In the genomic region with DNA sequence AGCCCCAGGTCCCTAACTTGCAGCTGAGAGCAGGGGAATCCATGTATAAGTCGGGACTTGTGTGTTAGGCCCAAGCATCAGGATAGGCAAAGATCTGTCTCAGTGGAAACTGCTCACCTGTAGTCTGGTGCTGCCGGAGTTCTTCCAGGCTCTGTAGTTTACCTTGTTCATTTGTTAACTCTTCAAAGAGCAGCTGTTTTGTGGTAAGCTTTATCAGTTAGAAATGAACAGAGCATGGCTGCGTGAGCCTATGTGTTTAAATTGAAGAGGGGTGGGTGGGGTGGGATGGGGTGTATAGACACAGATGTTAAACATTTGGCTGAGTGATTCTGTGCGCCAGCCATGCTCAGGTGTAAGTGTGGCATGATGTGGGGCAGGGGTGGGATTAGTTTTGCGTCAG, we compare ENCODE assay signal across 19 mouse cellular contexts.
DNase-seq lines count a peak whose midpoint lies in the region; ATAC-seq and TF ChIP-seq lines count a peak whose summit lies in the region.
"Had no signal": no experiment of that assay in that cellular context is flagged by ENCODE, and none has a peak within 500 bp of the region (broad histone marks: within the 10 kb centered on the region; RNA-seq: fewer than 3 reads in every experiment).

No protein-coding gene starts in this region.

- peaks cover 16% of the 10 kb centered on the region for H3K4me1 ChIP-seq in heart, embryonic 16.5 days (ENCODE audit: control insufficient read depth, insufficient read depth, low read length)
- peaks cover 13% of the 10 kb centered on the region for H3K4me1 ChIP-seq in heart, adult 2 months (ENCODE audit: control insufficient read depth, insufficient read depth, low read length)
- H3K4me1 ChIP-seq in thymus, adult 2 months (replicated peaks; ENCODE audit: control insufficient read depth, insufficient read depth, low read length), result peaks cover 30% of the 10 kb centered on the region
- peaks cover 29% of the 10 kb centered on the region for H3K4me1 ChIP-seq in limb, embryonic 12.5 days (replicated peaks)
- 0 out of 2 replicates have a peak, but pooled peaks cover 2% of the 10 kb centered on the region for H3K4me1 ChIP-seq in stomach, postnatal 0 days (replicated peaks; ENCODE audit: control insufficient read depth, insufficient read depth)
- H3K4me1 ChIP-seq in forebrain, embryonic 13.5 days, result no peaks in the 10 kb centered on the region
- H3K4me1 ChIP-seq: midbrain, embryonic 12.5 days; neural tube, embryonic 12.5 days had no signal

- no peak for TF ChIP-seq CTCF in heart, adult 2 months (IDR thresholded peaks at IDR 0.05)
- no peak for TF ChIP-seq CTCF in thymus, adult 2 months (IDR thresholded peaks at IDR 0.05; ENCODE audit: borderline replicate concordance, control insufficient read depth, extremely low read depth, insufficient read depth, low read length, poor library complexity)
- TF ChIP-seq CTCF in stomach, postnatal 0 days (IDR thresholded peaks at IDR 0.05; ENCODE audit: low read depth), result no peak

- no peak for TF ChIP-seq EP300 in heart, adult 2 months (IDR thresholded peaks at IDR 0.05; ENCODE audit: insufficient read depth, low read depth, low read length)
- TF ChIP-seq EP300 in stomach, postnatal 0 days (optimal IDR thresholded peaks at IDR 0.05), result no peak

- no peak overlapping the region for H3K4me2 ChIP-seq in heart, embryonic 16.5 days (ENCODE audit: low read depth, low read length)
- H3K4me2 ChIP-seq in limb, embryonic 12.5 days, result no peak overlapping the region
- H3K4me2 ChIP-seq in stomach, postnatal 0 days (replicated peaks; ENCODE audit: low read depth), result no peak overlapping the region
- no peak overlapping the region for H3K4me2 ChIP-seq in forebrain, embryonic 13.5 days
- H3K4me2 ChIP-seq: lung, embryonic 14.5 days; midbrain, embryonic 12.5 days; neural tube, embryonic 12.5 days had no signal

- H3K27ac ChIP-seq in heart, embryonic 16.5 days (ENCODE audit: low read length), result 0 out of 2 replicates have a peak overlapping the region, but pooled peaks have one; percentile 41
- no peak overlapping the region for H3K27ac ChIP-seq in heart, adult 2 months
- peak overlapping the region; percentile 89 for H3K27ac ChIP-seq in thymus, adult 2 months (ENCODE audit: control insufficient read depth, insufficient read depth, low read length)
- H3K27ac ChIP-seq in limb, embryonic 12.5 days, result peak overlapping the region; percentile 77
- H3K27ac ChIP-seq in stomach, postnatal 0 days (replicated peaks), result peak overlapping the region; percentile 85
- H3K27ac ChIP-seq in forebrain, embryonic 13.5 days, result no peak overlapping the region
- H3K27ac ChIP-seq: hindbrain, embryonic 10.5 days; midbrain, embryonic 12.5 days; neural tube, embryonic 12.5 days had no signal

- intact Hi-C loops in heart, adult 2 months (cut with DNase I), result no loop called here

- no peak for ATAC-seq in heart, embryonic 16.5 days (replicated peaks; ENCODE audit: extremely low read depth, insufficient read depth, low FRiP score)
- no peak for ATAC-seq in limb, embryonic 12.5 days (ENCODE audit: insufficient number of reproducible peaks, insufficient read depth, low FRiP score, low TSS enrichment, low read depth)
- no peak for ATAC-seq in stomach, postnatal 0 days (ENCODE audit: low FRiP score, low TSS enrichment)
- no peak for ATAC-seq in forebrain, embryonic 13.5 days
- ATAC-seq: forebrain, embryonic 14.5 days had no signal

- no peaks in the 10 kb centered on the region for H3K27me3 ChIP-seq in heart, embryonic 16.5 days (ENCODE audit: control insufficient read depth, insufficient read depth, low read length)
- H3K27me3 ChIP-seq in heart, adult 2 months (ENCODE audit: control insufficient read depth, insufficient read depth, low read length), result no peaks in the 10 kb centered on the region
- H3K27me3 ChIP-seq in thymus, adult 2 months (ENCODE audit: control insufficient read depth, insufficient read depth, low read length), result no peaks in the 10 kb centered on the region
- no peaks in the 10 kb centered on the region for H3K27me3 ChIP-seq in limb, embryonic 12.5 days
- no peaks in the 10 kb centered on the region for H3K27me3 ChIP-seq in stomach, postnatal 0 days (ENCODE audit: control insufficient read depth, insufficient read depth, low read length)
- H3K27me3 ChIP-seq in forebrain, embryonic 13.5 days, result no peaks in the 10 kb centered on the region
- H3K27me3 ChIP-seq: midbrain, embryonic 12.5 days; neural tube, embryonic 12.5 days had no signal

- H3K9ac ChIP-seq in heart, embryonic 16.5 days (ENCODE audit: low read length), result no peak overlapping the region
- H3K9ac ChIP-seq in heart, adult 2 months (ENCODE audit: low read depth, low read length), result no peak overlapping the region
- H3K9ac ChIP-seq in limb, embryonic 12.5 days (replicated peaks), result no peak overlapping the region
- H3K9ac ChIP-seq in stomach, postnatal 0 days (ENCODE audit: low read length), result no peak overlapping the region
- H3K9ac ChIP-seq in forebrain, embryonic 13.5 days, result no peak overlapping the region
- H3K9ac ChIP-seq: lung, embryonic 14.5 days; midbrain, embryonic 12.5 days; neural tube, embryonic 12.5 days had no signal

- no peak for DNase-seq in heart, adult 2 months
- DNase-seq in thymus, adult 2 months, result no peak
- DNase-seq in thymus, postnatal 14 days, result no peak
- no peak for DNase-seq in stomach, postnatal 0 days (ENCODE audit: low spot score)
- DNase-seq in adrenal gland, postnatal 10 days, result no peak
- DNase-seq: cerebellum, adult 9-11 months; gastrocnemius, postnatal 25 days; kidney, adult 18-20 months; kidney, postnatal 14 days; lung, embryonic 14.5 days; lung, postnatal 36 days had no signal

- H3K4me3 ChIP-seq in heart, embryonic 16.5 days (ENCODE audit: low read length), result no peak overlapping the region
- no peak overlapping the region for H3K4me3 ChIP-seq in heart, adult 2 months
- H3K4me3 ChIP-seq in thymus, adult 2 months (ENCODE audit: control insufficient read depth, insufficient read depth, low read length), result no peak overlapping the region
- no peak overlapping the region for H3K4me3 ChIP-seq in limb, embryonic 12.5 days (replicated peaks)
- no peak overlapping the region for H3K4me3 ChIP-seq in stomach, postnatal 0 days (ENCODE audit: low read depth, low read length)
- H3K4me3 ChIP-seq in forebrain, embryonic 13.5 days, result no peak overlapping the region
- H3K4me3 ChIP-seq: erythroblast, embryonic 14.5 days; hindbrain, embryonic 10.5 days; midbrain, embryonic 12.5 days; neural tube, embryonic 12.5 days had no signal

- no peaks in the 10 kb centered on the region for H3K79me2 ChIP-seq in heart, adult 2 months (replicated peaks; ENCODE audit: control insufficient read depth, insufficient read depth, low read length)

- H3K9me3 ChIP-seq in heart, embryonic 16.5 days (replicated peaks; ENCODE audit: control insufficient read depth, low read length), result no peaks in the 10 kb centered on the region; the same call in 1 of the 2 replicates
- no peaks in the 10 kb centered on the region for H3K9me3 ChIP-seq in limb, embryonic 12.5 days
- no peaks in the 10 kb centered on the region for H3K9me3 ChIP-seq in stomach, postnatal 0 days (ENCODE audit: control insufficient read depth, low read length)
- 0 out of 2 replicates have a peak, but pooled peaks cover 9% of the 10 kb centered on the region for H3K9me3 ChIP-seq in forebrain, embryonic 13.5 days (replicated peaks)
- H3K9me3 ChIP-seq: midbrain, embryonic 12.5 days had no signal

- WGBS in heart, embryonic 16.5 days, result 87% methylated on average over 5 of the region's 5 CpGs
- 94% methylated on average over 5 of the region's 5 CpGs for WGBS in heart, adult 2 months
- WGBS in thymus, adult 2 months, result 31% methylated on average over 5 of the region's 5 CpGs
- 65% methylated on average over 5 of the region's 5 CpGs for WGBS in limb, embryonic 12.5 days
- WGBS in stomach, postnatal 0 days, result 72% methylated on average over 5 of the region's 5 CpGs
- WGBS in forebrain, embryonic 13.5 days, result 92% methylated on average over 5 of the region's 5 CpGs

- no peak for TF ChIP-seq POLR2A in heart, adult 2 months (IDR thresholded peaks at IDR 0.05; ENCODE audit: insufficient read depth, low read depth, low read length)
- no peak for TF ChIP-seq POLR2A in thymus, adult 2 months (IDR thresholded peaks at IDR 0.05; ENCODE audit: control insufficient read depth, extremely low read depth, insufficient read depth, low read length, poor library complexity)

- peaks cover 7% of the 10 kb centered on the region for H3K36me3 ChIP-seq in heart, embryonic 16.5 days (ENCODE audit: control insufficient read depth, insufficient read depth)
- peaks cover 2% of the 10 kb centered on the region for H3K36me3 ChIP-seq in heart, adult 2 months (ENCODE audit: control insufficient read depth, insufficient read depth, low read length)
- H3K36me3 ChIP-seq in thymus, adult 2 months (ENCODE audit: control insufficient read depth, insufficient read depth, low read length), result no peaks in the 10 kb centered on the region
- peaks cover 29% of the 10 kb centered on the region for H3K36me3 ChIP-seq in limb, embryonic 12.5 days
- H3K36me3 ChIP-seq in stomach, postnatal 0 days (ENCODE audit: control insufficient read depth, insufficient read depth, low read length), result peaks cover 5% of the 10 kb centered on the region
- H3K36me3 ChIP-seq in forebrain, embryonic 13.5 days (ENCODE audit: poor library complexity, severe bottlenecking), result peaks cover 33% of the 10 kb centered on the region

Comparison
In these comparisons a context has a peak if more than half of its experiments do, and no peak if none do; other contexts are left out.
1. H3K27ac ChIP-seq: peak in heart, embryonic 16.5 days (single experiment), thymus, adult 2 months (single experiment), limb, embryonic 12.5 days (single experiment) and stomach, postnatal 0 days (single experiment); none in heart, adult 2 months (single experiment) and forebrain, embryonic 13.5 days (single experiment).